Mouse (Mus musculus) urinary bladder, adult 2 months (tissue): ENCODE data around the gene Herc3. TPM values are rescaled to one million over a fixed set of nuclear protein-coding genes. Genes with fewer than 3 reads are reported as not detected.

ENCODE experiments used
- DNase-seq: peaks from one replicate; pipeline ENCODE4 v3.0.0; 2022; ENCODE audit warnings: low spot score
- polyA plus RNA-seq: library from polyadenylated mRNA; depleted of rRNA; stranded (reverse); fragments of >200 nt; gene quantifications from 2 replicates; pipeline ENCODE4 v1.2.3, GENCODE M21; 2012

Herc3 gene
- polyA plus RNA-seq, 1 experiment, result 11.6 TPM

DNA sequence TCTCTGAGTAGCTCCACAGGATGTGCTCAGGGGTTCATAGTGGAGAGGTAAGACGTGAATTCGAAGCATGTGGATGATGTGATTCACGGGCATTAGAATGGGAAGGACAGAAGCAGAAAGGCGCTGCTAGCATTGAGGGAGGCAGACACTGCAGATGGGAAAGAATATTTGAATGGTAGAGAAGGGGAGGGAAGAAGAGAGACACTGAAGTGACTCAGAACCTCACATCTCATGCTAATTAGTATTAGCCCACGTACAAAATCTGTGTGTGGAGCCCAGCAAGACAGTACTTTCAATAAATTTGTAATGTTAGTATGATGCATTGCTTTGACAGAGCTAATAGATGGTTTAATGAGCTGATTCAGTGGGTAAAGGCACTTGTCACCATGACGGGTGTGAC, 89.5 kb downstream of the Herc3 start:
- DNase-seq, result no peak

DNA sequence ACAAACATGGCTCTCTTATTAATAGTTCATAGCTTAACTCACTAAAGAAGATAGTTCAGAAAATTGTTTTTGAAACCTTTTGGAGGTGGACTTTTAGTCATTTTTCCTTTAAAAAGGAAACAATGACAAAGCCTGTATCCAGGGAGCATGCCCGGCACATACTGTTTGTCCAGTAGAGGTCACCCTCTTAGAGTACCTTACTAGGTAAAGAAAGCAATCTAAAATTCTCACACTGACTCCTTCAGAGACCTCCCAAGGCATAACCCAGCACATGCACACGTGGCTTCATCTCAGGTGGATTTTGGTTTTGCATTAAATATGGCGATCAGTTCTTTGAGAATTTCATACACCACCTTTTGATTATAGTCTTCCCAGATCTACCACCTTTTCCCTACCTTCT, 90.4 kb downstream of the Herc3 start:
- DNase-seq, result no peak

DNA sequence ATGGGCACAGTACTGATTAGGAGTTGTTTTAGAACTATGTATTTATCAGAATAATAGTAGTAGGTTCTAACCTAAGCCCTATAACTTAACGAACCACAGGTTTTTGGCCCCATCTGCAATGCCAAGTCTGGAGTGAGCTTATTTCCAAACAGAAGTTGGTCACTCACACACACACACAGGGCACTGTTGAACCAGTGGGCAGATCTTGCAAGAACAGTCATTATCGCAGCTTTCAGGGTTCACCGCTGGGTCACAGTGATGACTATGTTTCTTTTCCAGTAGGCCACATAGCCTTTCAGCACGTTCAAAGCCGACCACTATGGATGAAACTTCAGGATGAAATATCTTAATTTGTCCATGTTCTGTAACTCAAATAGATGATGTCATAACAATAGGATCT, 91.2 kb downstream of the Herc3 start:
- no peak for DNase-seq

DNA sequence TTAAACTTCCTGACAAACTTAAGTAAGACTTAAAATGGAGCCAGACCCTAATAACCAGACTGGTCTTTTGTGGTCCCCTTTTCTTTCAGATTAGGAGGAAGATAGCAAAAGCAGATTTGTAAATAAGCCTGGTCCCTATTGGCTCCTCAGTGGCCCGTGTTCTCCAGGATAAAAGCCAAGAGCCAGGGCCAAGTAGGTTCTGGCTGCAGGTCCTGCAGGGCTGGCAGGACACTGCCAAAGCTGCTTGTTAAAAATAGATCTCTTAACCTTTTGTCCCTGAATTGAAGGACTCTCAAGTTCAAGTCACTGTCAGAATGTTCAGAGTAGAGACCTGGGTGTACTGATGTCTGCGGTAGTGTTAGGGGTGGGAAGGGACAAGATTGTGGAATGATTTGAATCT, 96.6 kb downstream of the Herc3 start:
- DNase-seq, result no peak

DNA sequence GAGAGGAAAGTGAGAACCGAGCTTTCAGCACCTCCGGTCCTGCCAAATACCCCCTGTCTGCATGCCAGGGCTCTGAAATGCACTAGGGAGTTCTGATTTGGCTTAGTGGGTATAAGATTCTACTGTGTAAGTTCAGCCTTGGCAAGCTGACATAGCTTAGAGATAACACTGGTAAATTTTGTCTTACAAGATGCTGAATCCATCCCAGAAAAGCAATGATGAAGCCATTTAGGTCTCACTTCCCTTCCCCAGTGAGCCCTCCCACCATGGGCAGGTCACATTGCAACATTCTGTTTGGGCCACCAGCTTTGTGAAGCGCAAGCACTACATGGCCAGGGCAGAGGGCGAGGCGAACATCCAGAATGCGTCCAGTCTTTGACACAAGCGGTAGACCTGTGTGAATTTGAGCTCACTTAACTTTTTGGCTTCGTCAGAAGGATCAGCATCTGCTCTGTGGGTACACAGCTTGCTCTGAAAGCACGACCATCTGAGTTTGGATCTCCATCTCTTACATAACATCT, 98.7 kb downstream of the Herc3 start:
- DNase-seq, result no peak

DNA sequence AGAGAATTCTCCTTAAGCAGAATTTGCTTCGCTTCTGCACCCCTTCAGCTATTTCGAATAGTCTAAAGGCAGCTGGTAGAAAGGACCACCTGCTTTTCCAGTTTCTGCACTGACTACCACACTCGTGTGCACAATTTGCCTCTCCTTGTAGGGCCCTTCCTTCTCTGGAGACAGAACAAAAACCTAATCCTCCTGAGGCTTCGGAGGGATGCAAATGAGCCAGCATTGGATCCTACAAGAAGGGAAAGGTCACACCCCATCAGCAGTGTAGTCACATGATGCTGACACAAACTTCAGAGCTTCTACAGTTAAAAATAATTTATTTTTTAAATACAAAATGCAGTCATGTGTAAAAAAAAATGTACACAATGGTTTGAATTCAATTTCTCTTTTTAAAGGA, 99.9 kb downstream of the Herc3 start:
- no peak for DNase-seq

DNA sequence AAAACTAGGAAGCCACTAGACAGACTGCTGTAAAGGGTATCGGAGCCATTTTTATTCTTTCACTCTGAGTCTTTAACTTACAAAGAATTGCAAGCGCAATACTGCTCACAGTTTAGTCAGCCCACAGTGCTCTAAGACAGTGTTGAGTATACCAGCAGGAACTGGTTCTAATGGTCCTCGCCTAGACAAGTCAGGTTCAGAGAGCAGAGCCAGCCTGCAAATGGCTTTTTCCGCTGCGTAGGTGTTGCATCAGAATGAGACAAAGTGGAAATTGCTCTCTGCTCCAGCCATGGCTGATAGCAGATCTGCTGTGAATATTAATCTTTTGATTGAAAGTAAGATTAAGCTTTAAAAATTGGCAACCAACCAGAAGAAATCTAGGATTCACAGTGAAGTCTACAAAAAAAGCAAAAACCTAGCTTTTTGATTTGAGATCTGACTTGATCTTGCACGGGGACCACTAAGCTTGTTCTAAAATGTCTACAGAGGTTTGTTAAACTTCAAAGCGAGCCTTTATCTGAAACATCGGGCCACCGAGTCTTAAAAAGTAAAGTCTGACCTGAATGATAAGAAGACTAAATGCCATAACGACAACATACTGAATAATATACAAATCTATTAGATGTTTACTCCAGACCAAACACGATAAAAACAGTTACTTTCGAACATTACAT, 101.4 kb downstream of the Herc3 start:
- no peak for DNase-seq

DNA sequence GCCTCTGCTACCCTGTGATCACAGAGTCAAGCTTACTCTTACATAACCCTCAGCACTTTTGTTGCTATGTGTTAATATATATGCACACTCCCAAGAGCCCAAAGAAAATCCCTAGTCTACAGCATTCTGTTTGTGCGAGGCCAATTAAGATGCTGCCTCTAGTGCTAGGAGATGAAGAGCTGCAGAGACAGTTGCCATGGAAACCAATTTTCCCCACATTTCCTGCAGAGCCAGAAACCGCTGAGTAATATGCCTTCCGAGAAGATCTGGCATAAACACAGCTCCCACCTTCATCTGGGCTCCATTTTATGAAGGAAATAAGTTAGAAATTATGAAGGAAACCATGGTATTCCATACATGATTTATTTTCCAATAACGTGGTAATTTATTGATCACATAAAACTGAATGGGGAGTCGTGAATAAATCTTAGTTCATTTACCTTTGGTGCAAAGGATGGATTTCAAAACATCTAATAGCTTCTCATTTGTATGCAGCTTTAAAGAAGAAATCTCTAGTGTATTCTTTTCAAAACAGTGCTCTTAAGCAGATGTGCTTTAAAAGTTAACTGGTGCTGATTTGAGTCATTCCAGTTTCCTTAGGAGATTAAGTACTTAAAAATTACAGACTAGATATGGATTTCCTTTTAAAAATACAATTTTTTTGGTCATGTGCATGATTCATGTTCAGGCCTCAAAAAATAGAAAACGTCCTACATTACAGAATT, 102.1 kb downstream of the Herc3 start:
- DNase-seq, result no peak

DNA sequence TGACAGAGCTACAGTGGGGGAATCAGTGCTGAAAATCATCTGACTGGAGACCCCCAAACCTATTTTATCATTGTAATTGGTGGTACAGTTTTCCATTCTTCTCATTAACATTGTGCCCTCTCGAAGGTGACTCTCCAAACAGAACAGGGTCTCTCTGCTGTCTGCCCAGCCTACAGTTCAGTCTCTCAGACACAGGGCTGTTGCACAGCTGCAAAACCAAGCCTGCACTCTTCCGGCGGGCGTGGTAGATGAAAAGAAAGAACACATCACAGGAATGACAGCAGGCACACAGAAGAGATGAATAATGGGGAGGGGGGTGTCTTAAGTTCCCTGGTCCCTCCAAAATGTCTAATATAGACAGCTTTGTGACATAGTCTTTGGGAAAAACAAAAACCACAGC, 102.9 kb downstream of the Herc3 start:
- no peak for DNase-seq

DNA sequence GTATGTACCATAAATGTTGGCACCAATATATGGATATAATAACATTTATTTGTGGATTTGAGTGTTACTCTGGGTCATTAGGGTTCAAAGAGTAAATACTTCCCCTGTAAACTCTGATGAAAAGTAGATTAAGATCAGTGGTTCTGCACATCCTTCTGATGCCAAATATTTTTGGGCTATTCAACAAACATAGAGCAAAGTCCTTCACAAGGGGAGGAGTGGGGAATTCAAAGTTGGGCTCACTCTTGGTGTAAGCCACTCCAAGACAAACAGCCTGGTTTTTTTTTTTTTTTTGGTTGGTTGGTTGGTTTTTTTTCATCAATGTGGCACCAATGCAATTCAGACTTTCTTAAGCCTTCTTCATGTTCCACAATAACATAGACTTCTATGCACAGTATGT, 106.5 kb downstream of the Herc3 start:
- no peak for DNase-seq

DNA sequence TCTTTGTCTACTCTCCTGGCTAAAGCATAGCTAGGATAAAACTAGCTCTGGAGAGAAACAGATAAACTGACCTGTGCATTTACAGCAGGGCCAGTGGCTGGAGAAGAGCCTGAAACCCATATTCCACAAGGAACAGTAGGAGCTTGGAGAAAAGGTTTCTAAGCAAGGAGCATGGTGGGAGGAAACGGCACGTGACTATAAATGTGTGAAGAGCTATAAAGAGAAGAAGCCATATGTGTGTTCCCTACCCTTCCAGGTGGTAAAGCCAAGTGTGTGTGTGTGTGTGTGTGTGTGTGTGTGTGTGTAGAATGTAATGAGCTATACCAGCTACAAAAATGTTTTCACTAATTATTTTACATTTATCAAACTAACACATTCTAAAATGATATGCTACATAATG, 111.0 kb downstream of the Herc3 start:
- DNase-seq, result no peak

DNA sequence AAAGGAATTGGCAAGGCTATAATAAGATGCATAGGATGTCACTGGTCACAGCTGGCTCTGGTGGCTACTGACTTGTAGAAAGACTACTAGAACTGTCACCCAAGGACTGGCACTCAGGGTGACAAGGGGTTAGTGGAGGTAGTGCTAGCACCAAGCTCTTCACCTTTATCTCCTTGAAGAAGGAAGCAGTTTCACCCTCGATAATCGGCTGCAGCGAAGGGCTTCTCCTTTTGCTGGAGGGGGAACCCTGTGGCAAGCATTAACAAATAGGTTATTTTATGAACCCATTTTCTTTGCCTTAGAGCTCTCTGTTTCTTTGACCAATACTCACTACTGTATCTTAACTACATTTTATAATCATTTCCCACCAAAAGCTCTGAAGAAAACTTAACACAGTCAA, 112.7 kb downstream of the Herc3 start:
- no peak for DNase-seq

DNA sequence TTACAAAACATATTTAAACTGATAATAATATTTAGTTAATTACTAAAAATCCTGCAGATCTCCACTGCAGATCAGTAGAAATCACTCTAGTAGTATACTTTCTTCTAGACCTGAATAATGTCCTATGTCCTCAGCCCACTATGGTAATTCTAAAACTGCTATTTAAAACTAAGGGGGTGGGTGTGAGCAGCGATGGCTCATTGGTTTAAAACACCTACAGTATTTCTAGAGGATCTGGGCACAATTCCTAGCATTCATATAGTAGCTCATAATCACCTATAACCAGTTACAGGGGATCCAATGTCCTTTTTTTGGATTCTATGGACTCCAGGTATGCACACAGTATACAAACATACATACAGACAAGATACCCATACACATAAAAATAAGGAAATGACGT, 115.0 kb downstream of the Herc3 start:
- DNase-seq, result no peak

DNA sequence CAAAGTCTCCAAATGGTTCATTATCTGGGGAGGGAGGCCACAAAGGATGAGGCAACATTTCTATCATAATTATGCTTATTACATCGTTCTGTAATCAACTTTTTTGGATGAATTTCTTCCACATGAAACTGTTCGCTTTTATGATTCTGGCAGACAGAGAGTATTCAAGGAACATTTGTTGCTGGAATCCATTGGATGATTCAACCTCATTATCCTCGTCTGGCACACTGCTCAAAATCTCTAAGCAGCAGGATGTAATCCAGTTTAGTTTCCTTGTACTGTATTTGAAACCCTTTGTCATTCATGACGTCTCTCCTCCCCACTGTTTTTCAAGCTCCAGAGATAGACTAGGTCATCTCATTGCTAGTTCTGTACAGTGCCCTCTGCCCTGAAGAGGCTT, 115.6 kb downstream of the Herc3 start:
- no peak for DNase-seq

DNA sequence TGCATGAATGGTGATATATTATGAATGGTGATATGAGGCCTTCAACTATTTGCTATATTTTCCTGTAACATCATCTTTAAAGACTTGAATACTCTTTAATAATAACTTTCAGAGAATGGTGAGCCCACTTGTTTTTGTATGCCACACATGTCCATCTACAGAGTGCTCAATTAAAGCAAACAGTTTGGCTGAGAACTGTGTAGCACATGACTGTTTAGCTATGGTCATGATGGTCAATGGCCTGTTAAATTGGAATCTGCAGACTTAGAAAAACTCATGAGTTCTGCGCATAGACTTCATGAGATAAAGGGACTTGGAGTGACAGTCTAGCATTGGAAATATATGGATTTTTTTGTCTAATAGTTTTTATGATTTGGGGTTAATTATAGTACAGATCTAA, 119.1 kb downstream of the Herc3 start:
- no peak for DNase-seq

DNA sequence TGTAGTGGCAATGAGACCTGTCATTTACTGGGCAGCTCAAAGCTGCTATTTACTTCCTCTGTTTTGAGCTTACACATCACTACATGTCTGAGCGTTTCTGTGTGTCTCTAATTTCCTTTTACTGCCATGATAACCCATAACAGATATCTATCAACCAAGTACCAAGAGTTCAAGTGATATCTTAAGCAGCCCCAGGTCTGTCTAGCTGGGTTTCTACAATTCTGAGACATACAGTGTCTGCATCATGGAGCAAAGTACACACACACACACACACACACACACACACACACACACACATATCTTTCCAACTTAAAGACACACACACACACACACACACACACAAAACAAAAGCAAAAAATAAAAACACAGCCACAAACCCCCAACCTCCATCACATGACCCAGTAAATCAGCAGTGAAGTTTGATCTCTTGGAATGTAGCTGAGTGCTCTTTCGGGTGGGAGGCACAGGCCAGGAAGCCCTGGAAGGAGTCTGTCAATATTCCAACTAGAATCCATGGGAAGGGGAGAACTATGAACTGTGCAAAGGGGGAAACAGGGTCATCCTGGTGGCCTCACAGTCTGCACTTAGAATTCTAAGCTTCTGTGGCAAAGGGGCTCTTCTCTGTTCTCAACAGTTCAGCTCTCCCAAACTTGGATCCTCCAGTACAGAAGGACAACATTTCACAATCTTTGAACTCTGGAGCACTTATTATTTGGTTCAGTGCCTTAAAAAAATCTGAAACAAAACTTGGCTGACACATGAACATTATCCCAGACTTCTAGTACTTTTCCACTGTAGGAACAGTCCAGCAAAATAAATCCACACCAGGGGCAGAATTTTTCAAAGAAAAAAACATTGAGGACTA, 120.1 kb downstream of the Herc3 start:
- DNase-seq, result no peak

DNA sequence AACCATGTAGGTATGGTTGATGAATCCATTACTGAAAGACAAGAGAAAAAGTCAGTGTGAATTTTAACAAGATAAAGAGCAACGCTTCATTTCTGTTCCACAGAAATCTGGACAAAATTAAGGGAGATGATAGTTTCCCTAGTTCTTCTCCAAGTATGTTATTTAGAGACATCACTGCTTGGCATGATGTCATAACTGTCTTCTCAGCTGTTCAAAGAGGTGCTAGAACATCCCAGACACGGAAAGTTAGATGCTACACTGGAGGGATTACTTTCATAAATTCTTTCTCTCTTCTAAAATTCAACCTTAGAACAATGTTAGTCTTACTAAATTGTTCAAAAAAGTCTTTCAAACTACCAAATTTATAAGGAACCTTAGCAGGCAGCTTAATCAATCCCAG, 129.3 kb downstream of the Herc3 start:
- no peak for DNase-seq

DNA sequence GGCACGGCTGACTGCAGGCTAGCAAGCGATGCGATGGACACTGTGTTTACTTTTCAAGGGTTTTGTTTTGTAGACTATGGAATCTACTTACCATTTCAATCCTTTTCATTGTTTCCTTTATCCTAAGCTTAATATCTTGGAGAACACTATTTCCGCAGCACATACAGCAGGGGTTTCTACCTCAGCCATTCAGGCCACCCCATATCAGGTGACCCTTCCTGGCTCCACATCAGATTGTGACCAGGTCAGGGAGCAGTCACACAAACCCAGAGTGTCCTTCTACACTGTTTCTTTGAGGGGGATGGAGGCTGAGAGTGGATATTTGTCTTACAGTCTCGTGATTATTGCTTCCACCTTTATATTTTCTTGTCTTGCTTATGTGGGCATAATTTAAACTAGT, 131.4 kb downstream of the Herc3 start:
- DNase-seq, result no peak

DNA sequence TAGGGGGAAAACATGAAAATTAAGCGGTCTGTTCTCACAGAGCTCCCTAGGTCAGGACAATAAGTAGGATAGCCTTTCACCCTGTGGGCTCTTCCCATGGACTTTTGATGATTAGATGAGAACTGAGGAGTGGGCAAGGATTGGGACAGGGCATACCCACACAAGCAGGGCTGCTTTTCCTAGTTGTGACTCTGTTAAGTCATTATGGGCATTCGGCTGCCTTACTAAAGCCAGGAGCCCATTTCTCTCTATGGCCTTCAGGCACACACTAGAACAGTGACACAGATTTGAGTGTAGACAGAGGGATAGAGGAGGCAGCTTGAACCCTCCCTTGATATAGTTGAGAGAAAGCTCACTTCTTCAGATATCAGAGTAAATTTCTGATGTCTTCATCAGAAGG, 132.8 kb downstream of the Herc3 start:
- DNase-seq, result no peak

DNA sequence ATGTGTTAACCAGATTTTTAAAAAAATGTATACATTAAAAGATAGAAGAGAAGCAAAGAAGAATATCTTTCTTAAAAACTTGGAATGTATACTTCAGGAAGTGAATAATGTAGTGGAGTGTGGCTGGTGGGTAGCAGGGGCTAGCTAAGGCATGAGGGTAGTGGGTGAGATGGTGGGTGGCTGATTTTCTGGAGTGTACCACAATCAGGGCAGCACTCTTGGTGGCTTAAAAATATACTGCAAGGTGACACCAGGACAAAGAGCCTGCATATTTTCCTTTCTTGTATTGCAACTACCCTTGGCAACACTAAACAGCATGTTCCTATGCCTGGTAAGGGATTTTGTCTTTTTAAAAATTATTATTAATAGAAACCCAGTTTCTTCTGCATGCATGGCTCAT, 133.3 kb downstream of the Herc3 start:
- DNase-seq, result no peak

DNA sequence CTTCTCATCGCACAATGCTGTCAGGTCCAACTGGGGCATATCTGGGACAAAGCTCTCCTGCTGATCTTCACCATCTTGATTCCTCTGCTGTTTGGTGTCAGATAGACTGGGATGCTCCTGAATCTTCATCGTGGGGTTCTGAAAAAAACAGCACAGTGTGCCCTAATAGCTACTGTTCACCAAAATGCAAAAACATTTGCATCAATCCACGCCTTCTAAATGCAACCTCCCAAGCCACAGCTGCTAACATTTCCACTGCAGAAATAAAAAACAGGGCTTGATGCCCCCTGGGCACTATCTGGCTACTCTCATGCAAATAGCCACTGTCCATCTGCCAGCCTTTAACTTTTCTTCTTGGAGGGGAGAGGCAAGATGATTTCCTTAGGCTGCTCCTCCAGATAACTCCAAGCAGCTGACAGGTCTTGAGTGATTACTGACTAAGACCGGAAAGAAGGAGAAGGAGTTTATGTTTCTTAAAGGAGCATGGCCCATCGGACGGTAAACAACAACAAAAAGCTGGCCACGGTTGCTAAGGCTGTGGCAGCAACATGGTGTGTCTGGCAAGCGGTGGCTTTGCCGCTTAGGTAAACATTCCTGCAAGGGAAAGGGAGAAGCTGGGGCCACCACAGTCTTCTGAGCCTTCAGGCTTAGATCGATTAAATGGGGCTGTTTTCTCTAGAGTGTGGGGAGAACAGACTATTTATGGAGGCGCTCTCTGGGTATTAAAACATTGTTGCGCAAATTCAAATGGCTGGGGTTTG, 134.0 kb downstream of the Herc3 start:
- DNase-seq, result no peak

DNA sequence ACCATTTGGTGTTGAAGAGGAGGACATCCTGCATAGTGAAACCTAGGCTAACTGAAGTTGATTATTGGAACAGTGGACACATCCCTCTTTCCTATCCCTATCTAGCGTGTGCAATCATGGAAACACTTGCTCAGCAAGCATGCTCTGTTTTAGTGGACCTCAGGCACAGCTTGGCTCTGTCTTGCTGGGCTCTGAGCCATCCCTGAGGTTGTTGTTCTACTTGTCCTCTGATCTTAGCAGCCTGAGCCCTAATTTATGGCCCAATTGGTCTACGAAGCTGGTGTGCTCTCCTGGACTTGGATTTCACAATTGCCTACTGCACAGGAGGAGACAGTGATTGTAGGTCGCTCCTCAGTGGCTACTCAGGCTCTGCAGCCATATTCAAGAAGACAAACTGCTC, 137.0 kb downstream of the Herc3 start:
- no peak for DNase-seq
